Mouse (Mus musculus) T-cell, adult 2 months (primary cell): ENCODE measurements around the gene Gabrg3.

Experiments used
- DNase-seq: peaks from one replicate; pipeline ENCODE4 v3.0.0; 2022; ENCODE audit warnings: low spot score

Gabrg3 gene

GRCm38 (mm10) chr7:57065398-57065797 lies 321.6 kb downstream of the Gabrg3 start:
- no peak for DNase-seq

- no peak for DNase-seq
These were observed 335.9 kb downstream of the Gabrg3 start for GRCm38 (mm10) chr7:57050906-57051635.

DNA sequence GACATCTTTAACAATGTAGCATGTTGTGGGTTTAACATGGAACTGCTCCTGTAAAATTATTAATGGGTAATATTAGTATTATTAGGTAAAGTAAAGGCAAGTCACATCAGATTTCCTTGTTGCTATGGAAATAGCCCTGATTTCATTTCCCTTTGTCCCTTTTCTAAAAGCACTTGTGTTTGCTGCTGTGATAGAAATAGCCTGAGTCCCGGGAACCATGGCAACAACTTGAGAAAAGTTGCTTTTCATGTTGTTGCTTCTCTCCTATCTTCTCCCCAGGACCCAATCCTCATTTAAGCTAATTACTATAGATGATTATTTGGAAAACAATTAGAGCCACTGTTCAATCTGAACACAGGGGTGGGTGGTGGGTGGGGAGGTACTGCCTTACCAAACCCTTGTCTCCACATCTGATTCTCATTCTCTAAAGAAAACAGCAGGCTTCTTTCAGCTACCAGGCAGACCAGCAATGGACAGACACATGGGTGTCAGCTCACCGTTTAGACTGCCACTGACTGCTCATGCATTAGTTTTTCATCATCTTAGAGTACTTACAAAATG lies 349.0 kb downstream of the Gabrg3 start:
- no peak for DNase-seq

GRCm38 (mm10) chr7:57000585-57001261 lies 386.3 kb downstream of the Gabrg3 start:
- no peak for DNase-seq

- DNase-seq, result no peak
These were observed 389.0 kb downstream of the Gabrg3 start for GRCm38 (mm10) chr7:56997713-56998624.

- DNase-seq, result no peak
These were observed 440.6 kb downstream of the Gabrg3 start for GRCm38 (mm10) chr7:56946398-56946797.

- DNase-seq, result no peak
These were observed 445.4 kb downstream of the Gabrg3 start for GRCm38 (mm10) chr7:56941606-56942005.

DNA sequence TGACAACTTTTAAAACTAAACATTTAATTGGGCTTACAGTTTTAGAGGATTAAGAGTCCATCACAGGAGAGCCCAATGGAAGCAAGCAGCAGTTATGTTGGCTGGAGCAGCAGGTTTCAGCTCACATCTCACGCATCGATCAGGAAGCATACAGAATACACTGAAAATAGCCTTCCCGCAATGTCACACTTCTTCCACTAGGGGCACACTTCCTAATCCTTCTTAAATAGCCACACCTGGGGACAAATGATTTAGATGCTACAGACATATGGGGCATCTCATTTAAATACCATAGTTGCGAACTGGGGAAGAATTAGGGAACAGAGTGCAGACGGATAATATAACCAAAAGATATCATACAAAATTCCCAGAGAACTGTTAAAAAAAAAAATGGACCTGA lies 449.0 kb downstream of the Gabrg3 start:
- no peak for DNase-seq

- DNase-seq, result no peak
These were observed 467.5 kb downstream of the Gabrg3 start for GRCm38 (mm10) chr7:56919499-56919898.

- DNase-seq, result no peak
These were observed 472.1 kb downstream of the Gabrg3 start for GRCm38 (mm10) chr7:56914862-56915261.

DNA sequence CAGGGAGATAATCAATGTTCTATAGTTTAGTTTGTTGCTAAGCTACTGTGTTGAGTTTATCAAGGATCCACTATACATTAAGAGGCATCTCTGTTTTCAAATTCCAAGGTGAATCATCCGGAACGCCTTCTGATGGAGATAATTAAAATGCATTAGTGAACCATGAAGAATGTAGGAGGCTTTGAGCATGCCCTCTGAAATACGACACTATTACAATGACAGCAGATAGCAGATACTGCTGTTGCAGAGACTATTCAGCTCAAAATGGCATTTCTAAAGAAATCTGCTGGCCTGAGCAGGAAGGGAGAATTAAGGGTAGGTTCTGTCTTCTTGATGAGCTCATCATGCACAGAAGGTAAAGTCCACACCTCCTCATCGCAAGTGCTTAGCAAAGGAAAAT lies 487.2 kb downstream of the Gabrg3 start:
- no peak for DNase-seq

DNA sequence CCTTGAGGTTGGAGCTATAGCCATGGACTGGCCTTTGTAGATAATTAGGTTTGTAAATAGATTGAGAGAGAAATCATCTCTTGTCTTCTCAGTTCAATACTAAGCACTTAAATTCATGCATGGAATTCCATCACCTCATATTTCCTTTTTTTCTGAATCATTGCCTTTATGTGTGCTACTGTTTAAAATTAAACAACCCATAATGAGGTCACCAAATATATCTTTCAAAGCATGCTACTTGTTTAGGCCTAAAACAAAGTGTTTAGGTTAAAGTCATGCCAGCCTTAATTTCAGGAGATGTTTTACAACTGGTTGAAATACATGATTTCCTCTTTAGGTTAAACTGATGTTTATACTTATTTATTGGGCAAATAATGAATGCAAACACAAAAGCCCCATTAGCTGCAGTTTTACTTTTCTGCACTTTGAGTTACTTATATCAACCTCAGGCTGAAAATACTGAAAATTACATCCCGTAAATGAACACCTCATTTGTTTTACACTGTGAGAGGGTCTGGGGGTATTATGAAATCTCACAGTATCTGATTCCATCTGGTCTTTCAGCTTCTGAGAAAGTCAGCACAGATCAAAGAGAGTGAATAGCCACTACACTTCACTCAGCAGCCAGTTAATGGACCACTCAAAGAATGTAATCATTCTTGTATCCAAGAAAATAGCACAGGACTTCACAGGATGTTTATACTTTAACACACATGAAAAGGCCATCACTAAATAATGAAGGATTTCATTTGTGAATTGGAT lies 519.5 kb downstream of the Gabrg3 start:
- no peak for DNase-seq

GRCm38 (mm10) chr7:56843565-56843964 lies 543.4 kb downstream of the Gabrg3 start:
- no peak for DNase-seq

DNA sequence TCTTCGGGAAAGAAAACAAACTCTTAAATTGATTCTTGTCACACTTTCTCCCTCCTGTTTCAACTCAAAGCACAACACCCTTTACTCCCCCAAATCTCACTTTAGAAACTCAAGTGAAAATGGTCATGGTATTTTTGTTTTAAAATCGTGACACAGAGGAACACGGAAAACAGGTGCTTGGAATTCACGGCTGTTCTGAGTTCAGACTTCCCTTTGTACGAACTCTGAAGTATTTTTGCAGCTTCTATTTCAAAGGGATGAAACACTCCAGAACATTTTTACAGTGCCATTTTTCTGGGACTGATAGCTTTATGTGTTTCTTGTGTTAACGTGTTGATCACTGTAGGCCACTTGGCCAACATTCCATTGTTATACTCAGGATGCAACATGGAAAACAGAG lies 561.5 kb downstream of the Gabrg3 start:
- no peak for DNase-seq

DNA sequence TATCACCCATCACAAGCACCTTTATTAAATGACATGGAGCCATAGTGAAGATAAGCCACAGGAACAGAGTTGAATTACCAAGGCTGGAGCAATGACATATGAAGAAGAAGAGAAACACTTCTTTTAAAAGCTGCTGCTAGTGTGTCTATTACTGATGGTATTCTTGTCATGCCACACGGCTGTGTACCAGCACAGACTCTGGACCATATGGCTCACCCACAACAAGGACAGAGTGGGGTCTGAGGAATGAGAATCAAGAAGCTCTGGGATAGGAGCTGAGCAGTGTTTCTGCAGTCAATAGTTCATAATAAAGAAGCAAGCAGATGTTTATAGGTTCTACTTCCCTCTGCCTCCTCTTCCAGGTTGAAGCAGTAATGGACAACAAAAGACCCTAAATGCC lies 585.1 kb downstream of the Gabrg3 start:
- no peak for DNase-seq

- no peak for DNase-seq
These were observed 607.9 kb downstream of the Gabrg3 start for GRCm38 (mm10) chr7:56779122-56779521.

DNA sequence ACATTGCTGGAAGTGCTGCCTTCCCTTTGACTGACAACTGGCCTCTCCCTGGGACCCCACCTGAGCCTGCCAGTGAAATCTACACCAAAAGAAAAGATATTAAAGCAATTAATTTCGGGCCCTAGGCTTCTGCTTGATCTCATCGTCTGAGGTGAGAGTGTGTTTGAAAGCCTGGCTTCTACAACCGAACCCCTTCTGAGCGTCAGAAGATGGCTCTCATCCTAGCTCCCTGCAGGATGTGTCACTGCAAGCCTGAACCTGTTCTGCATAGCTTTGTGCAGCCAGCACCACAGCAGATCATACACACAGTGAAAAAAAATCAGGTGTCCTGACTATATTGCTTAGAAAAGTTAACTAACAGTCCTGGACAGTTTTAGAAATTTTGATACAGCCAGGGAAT lies 618.8 kb downstream of the Gabrg3 start:
- no peak for DNase-seq

DNA sequence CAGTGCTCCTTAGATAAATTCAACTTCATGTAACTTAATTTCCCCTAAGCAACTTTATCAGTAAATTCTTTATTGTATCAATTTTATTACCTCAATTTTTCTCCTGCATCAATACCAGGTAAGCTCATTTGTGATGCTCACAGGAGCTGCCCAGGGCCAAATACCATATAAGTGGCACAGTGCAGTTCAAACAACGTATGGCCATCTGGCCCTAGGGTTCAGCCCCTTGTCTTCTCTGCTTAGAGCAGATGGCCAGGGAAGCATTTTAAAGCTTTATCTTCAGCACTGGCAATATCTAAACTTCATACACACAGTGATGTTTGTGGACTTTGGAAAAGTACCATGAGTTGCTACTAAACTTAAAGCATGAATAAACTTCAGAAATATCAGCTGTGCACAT lies 619.2 kb downstream of the Gabrg3 start:
- DNase-seq, result no peak

GRCm38 (mm10) chr7:56765612-56766445 lies 621.2 kb downstream of the Gabrg3 start:
- no peak for DNase-seq

DNA sequence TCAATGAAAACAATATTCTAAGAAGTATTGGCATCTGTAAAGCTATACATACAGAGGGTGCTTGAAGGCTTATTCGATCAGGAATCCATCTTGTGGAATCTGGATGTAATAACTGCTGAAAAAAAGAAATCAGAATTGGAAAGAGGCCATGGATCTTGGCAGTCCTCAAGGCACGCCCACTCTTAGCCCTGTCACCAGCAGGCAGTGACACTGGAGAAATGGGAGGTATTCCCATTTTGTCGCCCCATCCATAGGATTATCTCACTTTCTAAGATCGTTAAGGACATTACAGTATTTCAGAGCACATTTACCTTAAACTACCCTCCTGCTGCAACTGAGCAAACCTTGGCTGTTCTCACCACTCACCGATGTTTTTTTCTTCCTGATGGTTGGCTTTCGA lies 657.8 kb downstream of the Gabrg3 start:
- no peak for DNase-seq
